Mouse (Mus musculus) NIH3T3 (cell line): ENCODE results near the gene Dennd5b.

Experiments used
- DNase-seq: peaks from one replicate; pipeline ENCODE4 v3.0.0-alpha.2; 2012; ENCODE audit warnings: low read depth

Gene Dennd5b

DNA sequence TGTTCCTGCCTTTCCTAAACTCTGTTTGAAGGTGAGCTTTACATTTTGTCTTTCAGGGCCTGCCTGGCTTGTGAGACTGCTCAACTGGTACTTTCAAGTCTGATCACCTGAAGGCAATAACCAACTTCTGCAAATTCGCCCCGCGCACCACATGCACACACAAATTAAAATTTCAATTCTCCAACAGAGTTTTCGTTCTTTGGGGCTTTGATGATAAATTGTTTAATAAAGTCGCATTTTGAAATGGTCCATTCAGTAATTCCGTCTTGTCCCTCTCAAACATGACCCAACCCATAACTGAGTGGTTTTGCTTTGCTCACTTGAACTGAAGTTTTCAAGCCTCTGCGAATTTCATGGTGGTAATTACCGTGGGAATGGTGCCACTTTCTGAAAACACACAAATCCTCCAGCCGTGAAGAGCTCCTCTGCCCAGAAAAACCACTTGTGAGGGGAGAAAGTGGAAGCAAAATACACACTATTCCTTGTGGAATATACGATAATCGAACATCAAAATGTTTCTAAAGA, 154.5 kb downstream of the Dennd5b start:
- no peak for DNase-seq

DNA sequence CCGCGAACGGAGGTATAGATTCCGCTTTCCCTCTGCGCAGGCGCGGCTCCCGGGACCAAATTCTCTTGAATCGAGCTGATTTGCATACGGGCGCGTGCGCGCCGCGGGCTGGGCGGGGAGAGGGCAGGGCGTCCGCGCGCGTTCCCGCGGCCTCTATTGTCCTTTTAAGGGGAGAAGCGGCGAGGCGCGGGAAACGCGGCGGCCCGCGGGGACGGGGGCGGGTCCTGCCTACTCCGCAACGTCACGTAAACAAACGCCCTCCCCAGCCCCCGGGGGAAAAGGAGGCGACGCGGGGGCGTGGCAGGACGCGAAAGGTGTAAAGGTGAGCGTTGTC, 155.1 kb downstream of the Dennd5b start, which contains the start of gene Sinhcaf:
Gene Sinhcaf, minus strand, starts transcription at position 59 of the 334 bp plus-strand sequence.
- DNase-seq, result peak; percentile 100

DNA sequence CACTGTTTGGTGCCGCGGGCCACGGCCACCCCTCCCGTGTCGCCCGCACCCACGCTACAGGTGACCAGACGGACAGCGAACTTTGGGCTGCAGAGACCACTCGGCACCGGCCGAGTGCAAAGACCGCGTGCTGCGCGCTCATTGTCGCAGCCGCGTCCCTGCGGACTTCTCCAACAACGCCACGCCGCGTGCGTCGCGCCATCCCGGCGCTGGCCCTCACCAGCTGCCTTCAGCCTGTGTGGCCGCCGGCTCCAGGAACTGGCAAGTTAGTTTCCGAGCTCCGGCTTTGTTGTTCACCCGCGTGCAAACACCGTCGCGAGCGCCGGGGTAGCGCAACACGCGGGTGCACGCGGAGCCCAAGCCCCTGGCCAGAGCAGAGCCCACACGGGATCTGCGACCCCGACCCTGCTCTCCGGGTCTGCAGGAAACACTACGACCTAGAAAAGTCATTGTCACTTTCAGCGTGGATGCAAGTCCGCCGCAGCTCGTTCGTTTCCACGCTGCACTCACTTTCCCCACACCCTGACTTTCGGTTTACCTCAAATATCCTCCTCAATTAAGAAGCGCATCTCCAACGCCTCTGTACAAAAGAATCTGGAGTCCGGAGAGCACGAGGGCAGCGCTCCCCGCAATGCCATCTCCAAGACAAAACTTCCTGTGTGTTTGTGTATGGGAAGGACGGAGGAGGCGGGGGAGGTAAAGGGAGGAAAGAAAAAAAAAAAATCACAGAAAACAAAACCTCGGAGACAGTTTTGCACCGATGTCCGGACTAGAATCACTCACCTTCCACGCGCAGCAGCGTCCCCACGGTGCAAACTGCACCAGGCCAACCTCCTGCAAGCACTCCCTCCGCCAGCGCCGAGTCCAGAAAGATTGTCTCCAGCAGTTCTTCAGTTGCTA, 155.7 kb downstream of the Dennd5b start:
- DNase-seq, result peak; percentile 64

DNA sequence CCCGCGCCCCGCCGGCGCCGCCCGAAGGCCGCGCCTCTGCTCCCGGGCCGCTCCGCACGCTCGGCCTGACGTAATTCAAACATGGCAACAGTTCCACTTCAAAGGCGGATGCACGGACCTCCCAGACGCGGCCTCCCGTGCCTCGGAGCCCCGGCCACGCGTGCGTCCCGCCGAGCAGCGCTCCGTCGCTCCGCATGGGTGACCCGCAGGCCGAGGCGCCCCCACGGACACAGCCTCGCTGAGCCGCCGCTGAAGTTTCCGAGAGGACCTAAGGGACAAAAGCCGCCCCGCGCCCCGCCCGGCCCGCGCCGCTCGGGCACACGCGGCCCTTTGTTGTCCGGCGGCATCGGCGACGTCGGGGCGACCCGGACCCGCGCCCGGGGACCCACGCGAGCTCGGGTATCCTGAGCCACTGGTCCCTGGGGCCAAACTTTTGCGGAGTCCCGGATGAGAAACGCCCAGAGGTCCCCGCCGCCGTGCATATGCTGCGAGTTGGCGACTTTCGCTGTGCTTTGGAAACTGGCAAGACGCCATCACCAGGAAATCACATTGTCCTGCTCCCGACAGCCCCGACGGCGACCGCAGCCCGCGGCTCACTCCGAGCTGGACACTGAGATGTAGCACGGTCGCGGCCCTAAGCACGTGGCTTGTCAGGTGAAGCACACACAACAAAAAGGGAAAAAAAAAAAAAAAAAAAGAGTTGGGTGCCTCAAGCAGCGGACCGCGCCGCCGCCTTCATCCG, 156.5 kb downstream of the Dennd5b start:
- DNase-seq, result peak; percentile 77

DNA sequence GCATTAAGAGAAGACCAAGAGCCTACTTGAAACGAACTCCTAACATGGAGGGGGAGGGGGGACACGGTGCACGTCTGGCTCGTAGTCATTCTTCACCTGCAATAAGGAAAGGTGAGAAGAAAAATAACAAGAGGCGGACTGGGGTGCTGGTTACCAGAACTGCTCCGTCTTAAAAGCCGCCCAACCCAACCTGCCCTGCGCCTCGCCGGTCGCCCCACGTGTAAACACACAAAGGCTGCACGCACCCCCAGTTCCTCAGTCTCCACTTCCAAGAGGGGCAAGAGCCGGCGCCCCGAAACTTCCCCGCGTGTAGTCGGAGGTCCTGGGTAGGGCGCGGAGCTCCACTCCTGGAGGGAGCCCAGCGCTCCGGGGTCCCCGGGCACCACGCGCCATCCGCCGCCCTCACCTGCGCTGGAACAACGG, 157.1 kb downstream of the Dennd5b start:
- no peak for DNase-seq

DNA sequence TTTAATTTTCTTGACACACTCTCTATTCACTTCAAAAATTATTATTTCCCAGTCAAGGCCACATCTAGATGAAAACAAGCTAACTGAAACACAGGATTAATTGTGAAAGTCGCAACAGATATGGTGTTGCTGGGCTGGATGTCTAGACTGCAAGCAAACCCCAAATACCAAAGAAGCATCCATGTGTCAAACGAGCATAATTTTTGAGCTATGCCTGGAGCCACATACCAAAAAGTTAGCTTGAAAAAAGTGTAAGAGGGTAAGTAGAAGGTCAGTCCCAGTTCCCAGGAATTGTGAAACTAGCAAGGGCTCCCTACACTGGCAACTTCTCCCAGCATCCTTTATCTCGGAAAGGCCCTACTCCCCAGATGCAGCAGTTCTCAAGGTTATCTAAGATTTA, 157.8 kb downstream of the Dennd5b start:
- DNase-seq, result peak; percentile 29

DNA sequence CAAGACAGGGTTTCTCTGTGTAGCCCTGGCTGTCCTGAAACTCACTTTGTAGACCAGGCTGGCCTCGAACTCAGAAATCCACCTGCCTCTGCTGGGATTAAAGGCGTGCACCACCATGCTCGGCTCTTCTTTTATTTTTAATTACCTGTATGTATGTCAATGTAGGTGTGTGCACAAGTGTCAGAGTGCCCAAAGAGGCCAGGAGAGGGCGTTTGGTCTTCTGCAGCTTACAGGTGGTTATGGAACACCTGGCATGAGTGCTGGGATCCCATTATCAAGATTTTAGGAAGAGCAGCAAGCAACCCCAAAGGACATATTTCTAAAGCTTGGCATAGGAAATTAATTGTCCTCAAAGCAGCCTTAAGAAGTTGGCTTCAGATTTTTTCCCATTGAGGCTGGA, 159.1 kb downstream of the Dennd5b start:
- DNase-seq, result no peak

DNA sequence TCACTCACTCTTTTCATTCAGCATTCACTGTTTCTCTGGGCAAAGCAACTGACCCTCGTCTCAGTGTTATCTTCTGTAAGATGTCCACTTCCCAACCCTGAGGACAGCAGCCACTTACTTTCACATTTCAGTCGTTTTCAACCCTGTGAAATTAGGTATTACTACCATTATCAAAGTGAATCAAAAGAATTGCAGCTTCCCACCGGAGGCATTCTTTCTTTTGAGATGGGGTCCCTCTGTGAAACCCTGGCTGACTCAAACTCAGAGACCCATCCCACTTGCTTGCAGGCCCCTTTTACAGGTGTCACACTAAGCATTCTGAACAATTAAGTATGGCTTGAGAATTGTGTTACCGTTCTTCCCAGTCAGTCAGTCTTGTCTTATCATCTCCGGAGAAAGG, 159.6 kb downstream of the Dennd5b start:
- DNase-seq, result no peak

DNA sequence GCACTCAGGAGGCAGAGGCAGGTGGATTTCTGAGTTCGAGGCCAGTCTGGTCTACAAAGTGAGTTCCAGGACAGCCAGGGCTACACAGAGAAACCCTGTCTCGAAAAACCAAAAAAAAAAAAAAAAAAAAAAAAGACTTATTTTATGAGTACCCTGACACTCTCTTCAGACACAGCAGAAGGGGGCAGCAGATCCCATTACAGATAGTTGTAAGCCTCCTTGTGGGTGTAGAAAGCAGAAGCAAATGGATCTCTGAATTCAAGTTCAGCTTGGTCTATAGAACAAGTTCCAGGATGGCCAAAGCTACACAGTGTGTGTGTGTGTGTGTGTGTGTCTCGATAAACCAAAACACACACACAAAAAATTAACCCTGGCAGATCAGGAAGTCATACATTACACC, 161.1 kb downstream of the Dennd5b start:
- DNase-seq, result peak; percentile 71
